Mouse (Mus musculus): ENCODE results near the gene Olfr786. TPM values are rescaled to one million over a fixed set of nuclear protein-coding genes. Genes with fewer than 3 reads are reported as not detected.

Olfr786 gene
- not detected in 2 replicates for polyA plus RNA-seq (2012; rRNA removed; ENCODE audit: low replicate concordance)

DNA sequence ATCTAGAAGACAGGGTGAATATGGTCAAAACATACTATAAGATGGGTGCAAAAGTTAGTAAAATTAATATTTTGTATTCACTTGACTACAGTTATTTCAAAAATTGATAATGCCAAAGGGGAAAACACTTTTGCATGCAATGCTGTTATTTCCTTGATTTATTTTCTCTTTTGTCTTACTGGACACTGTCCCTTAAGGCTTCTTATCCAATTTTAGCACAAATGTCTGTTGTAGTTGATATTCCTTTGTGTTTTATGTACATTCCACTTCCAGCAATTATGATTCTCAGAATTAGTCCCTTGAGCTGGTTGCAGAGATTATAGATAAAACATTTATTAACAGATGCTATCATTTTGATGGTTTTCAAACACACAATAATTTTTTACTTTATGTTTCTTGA is at the start of gene Olfr786:
Gene Olfr786 (plus strand): TSS at position 301 of the 400 bp plus-strand sequence.

DNA sequence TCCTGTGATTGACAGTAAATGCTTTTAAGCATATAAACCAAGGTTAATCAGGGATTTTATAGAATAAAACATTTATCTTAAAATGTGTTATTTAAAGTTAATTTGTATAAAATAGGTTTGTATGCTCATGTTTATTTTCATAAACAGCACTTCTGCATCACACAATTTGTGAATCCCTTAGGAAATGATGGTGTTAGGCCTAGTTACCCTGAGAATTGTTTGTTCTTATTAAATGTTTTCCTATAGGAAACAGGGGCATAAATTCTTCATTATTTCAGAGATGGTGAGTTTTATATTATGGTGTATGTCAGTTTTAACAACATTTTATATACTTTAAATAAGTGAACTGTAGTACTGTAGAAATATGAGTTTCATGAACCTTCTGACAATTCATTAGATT is 43.3 kb upstream of the Olfr786 start, which contains the start of gene Olfr784:
Gene Olfr784 (plus strand): TSS at position 301 of the 400 bp plus-strand sequence.

DNA sequence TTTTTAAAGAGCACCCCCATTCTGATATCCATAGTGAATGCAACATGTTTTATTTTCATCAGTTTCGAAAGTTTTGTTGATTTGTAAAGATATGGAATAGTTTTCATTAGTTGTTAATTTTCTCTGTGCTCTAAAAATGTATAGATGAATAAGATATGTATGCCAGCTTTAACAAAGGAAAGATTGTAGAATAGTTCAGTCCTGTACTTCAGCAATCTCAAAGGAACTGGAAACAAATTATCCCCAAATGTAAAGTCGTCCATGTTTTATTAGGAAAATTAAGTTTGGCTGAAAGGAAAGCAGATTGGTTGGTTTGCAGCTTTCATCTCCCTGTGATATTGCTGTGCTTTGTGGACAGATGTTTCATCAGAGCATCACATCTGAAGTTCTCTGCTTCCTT is 22.0 kb upstream of the Olfr786 start, which contains the start of gene Olfr785:
Gene Olfr785 (plus strand): TSS at position 301 of the 400 bp plus-strand sequence.

DNA sequence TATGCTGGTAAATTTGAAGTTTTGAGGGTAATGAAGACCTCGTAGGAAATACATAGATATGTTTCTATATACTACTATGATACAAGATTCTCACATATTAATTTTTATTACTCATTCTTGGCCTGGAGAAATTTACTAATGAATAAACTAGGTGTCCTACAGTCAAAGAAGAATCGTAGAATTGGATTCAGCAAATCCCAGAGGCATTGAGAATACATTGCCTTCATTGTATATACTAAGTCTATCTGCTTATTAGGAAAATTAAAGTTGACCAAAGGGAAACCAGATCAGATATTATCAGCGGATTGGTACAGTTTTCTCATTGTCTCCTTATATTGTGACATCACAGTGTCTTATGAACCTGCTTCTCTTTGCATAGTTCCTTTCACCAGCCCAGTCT is 34.5 kb downstream of the Olfr786 start, which contains the start of gene Olfr787:
Gene Olfr787 (plus strand): TSS at position 301 of the 400 bp plus-strand sequence.

DNA sequence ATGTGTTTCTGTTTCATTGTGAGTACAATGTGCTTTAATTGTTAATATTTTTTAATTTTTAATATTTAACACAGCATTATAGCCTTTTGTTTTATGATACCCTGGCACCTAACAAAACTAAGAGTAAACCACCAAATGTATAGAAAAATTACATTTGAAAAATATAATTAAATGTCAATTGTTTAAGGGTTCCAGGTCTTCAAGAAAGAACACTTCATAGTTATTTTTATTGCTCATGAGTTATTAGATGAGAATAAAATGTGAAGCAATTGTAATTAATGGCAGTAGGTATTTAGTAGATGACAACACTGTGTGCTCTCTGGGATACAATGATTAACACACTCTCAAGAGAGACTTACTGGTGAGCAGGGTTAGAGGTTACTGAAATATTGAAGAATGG is 43.6 kb downstream of the Olfr786 start, which contains the start of gene Olfr788:
Gene Olfr788 (plus strand): TSS at position 301 of the 400 bp plus-strand sequence.

DNA sequence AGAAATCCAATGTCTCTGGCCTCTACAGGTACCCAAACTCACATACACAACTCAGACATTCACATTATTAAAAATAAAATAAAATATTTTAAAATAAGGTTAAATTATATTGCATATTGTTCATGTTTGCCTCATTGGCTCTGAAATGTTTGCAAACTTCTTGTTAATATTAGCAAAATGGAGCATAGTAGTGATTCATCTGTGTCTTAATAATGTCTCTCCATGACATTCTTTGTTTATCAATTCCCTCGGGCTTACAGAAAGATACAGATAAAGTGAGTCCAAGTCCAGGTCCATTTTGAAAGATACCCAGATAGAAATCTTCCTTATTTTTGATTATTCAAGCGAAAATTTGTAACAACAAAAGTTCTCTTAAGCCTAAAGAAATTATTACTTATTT is 57.3 kb downstream of the Olfr786 start, which contains the start of gene Olfr789:
Gene Olfr789 (plus strand): TSS at position 301 of the 400 bp plus-strand sequence.

Other genes with a start within 250 kb of the Olfr786 start
- gene Olfr772, start 249.4 kb upstream of the Olfr786 start, polyA plus RNA-seq (2012; rRNA removed; ENCODE audit: low replicate concordance): not detected in 2 replicates
- not detected in 2 replicates for gene Olfr773, start 239.9 kb upstream of the Olfr786 start, polyA plus RNA-seq (2012; rRNA removed; ENCODE audit: low replicate concordance)
- gene Olfr774, start 191.1 kb upstream of the Olfr786 start, polyA plus RNA-seq (2012; rRNA removed; ENCODE audit: low replicate concordance): not detected in 2 replicates
- not detected in 2 replicates for gene Olfr775, start 178.9 kb upstream of the Olfr786 start, polyA plus RNA-seq (2012; rRNA removed; ENCODE audit: low replicate concordance)
- gene Olfr776, start 168.2 kb upstream of the Olfr786 start, polyA plus RNA-seq (2012; rRNA removed; ENCODE audit: low replicate concordance): not detected in 2 replicates
- gene Olfr777, start 155.8 kb upstream of the Olfr786 start, polyA plus RNA-seq (2012; rRNA removed; ENCODE audit: low replicate concordance): not detected in 2 replicates
- gene Olfr780, start 109.2 kb upstream of the Olfr786 start, polyA plus RNA-seq (2012; rRNA removed; ENCODE audit: low replicate concordance): not detected in 2 replicates
- not detected in 2 replicates for gene Olfr781, start 98.5 kb upstream of the Olfr786 start, polyA plus RNA-seq (2012; rRNA removed; ENCODE audit: low replicate concordance)
- not detected in 2 replicates for gene Olfr782, start 78.5 kb upstream of the Olfr786 start, polyA plus RNA-seq (2012; rRNA removed; ENCODE audit: low replicate concordance)
- 0.12 TPM in 1 of 2 replicates, not detected in the other for gene Olfr784, start 43.2 kb upstream of the Olfr786 start, polyA plus RNA-seq (2012; rRNA removed; ENCODE audit: low replicate concordance)
- not detected in 2 replicates for gene Olfr785, start 21.9 kb upstream of the Olfr786 start, polyA plus RNA-seq (2012; rRNA removed; ENCODE audit: low replicate concordance)
- not detected in 2 replicates for gene Olfr787, start 34.6 kb downstream of the Olfr786 start, polyA plus RNA-seq (2012; rRNA removed; ENCODE audit: low replicate concordance)
- gene Olfr788, start 43.7 kb downstream of the Olfr786 start, polyA plus RNA-seq (2012; rRNA removed; ENCODE audit: low replicate concordance): not detected in 2 replicates
- gene Olfr789, start 57.4 kb downstream of the Olfr786 start, polyA plus RNA-seq (2012; rRNA removed; ENCODE audit: low replicate concordance): not detected in 2 replicates
- gene Olfr790, start 71.2 kb downstream of the Olfr786 start, polyA plus RNA-seq (2012; rRNA removed; ENCODE audit: low replicate concordance): not detected in 2 replicates
- gene Olfr791, start 94.5 kb downstream of the Olfr786 start, polyA plus RNA-seq (2012; rRNA removed; ENCODE audit: low replicate concordance): not detected in 2 replicates
- not detected in 2 replicates for gene Olfr792, start 111.9 kb downstream of the Olfr786 start, polyA plus RNA-seq (2012; rRNA removed; ENCODE audit: low replicate concordance)
- not detected in 2 replicates for gene Olfr794, start 140.3 kb downstream of the Olfr786 start, polyA plus RNA-seq (2012; rRNA removed; ENCODE audit: low replicate concordance)
- not detected in 2 replicates for gene Olfr796, start 185.3 kb downstream of the Olfr786 start, polyA plus RNA-seq (2012; rRNA removed; ENCODE audit: low replicate concordance)
- gene Olfr798, start 200.6 kb downstream of the Olfr786 start, polyA plus RNA-seq (2012; rRNA removed; ENCODE audit: low replicate concordance): not detected in 2 replicates
- gene Olfr799, start 210.2 kb downstream of the Olfr786 start, polyA plus RNA-seq (2012; rRNA removed; ENCODE audit: low replicate concordance): not detected in 2 replicates
- not detected in 2 replicates for gene Olfr800, start 230.4 kb downstream of the Olfr786 start, polyA plus RNA-seq (2012; rRNA removed; ENCODE audit: low replicate concordance)
- not detected in 2 replicates for gene Olfr801, start 246.6 kb downstream of the Olfr786 start, polyA plus RNA-seq (2012; rRNA removed; ENCODE audit: low replicate concordance)